Mouse (Mus musculus): Measurements from ENCODE around the gene Mup15.
"Not testable (repeated sequence)": the region's sequence is repeated elsewhere in the genome, so short reads cannot be mapped to it uniquely, and the experiment has no call there.

Mup15 gene

GRCm38 (mm10) chr4:61439643-61440042 is at the start of gene Mup15:
Mup15 (minus strand) TSS chr4:61439743.
- not testable (repeated sequence) for DNase-seq (ENCODE audit: low spot score in 2 of 2)

Measured in right cerebral cortex, adult 2 months (tissue).